In genomic region chr3:95002569-95002968, GRCm38 (mm10) we compare ENCODE assay signal across 15 mouse cellular contexts. TPM values are rescaled to one million over a fixed set of nuclear protein-coding genes. Genes with fewer than 3 reads are reported as not detected.
DNase-seq lines count a peak whose midpoint lies in the region; ATAC-seq and TF ChIP-seq lines count a peak whose summit lies in the region.
"Had no signal": no experiment of that assay in that cellular context is flagged by ENCODE, and none has a peak within 500 bp of the region (broad histone marks: within the 10 kb centered on the region; RNA-seq: fewer than 3 reads in every experiment).

No protein-coding gene starts in this region.

- peak; percentile 49; the same call in 1 of the 2 replicates for ATAC-seq in forebrain, postnatal 0 days
- ATAC-seq: inflammation-experienced regulatory T-cells, adult 6 months; lung, postnatal 0 days; Patski had no signal

- 29% methylated on average over 4 of the region's 4 CpGs for WGBS in forebrain, postnatal 0 days
- WGBS in heart, embryonic 10.5 days, result 92% methylated on average over 4 of the region's 4 CpGs

- no peak overlapping the region for H3K4me2 ChIP-seq in forebrain, postnatal 0 days (ENCODE audit: low read depth)

- H3K9me3 ChIP-seq in forebrain, postnatal 0 days (ENCODE audit: low read length), result no peaks in the 10 kb centered on the region
- no peaks in the 10 kb centered on the region for H3K9me3 ChIP-seq in heart, embryonic 10.5 days
- H3K9me3 ChIP-seq: megakaryocyte, embryonic 14.5 days had no signal

- no peak overlapping the region for H3K4me3 ChIP-seq in layer of hippocampus, adult 2 months
- no peak overlapping the region for H3K4me3 ChIP-seq in forebrain, postnatal 0 days (ENCODE audit: low read depth, low read length)
- no peak overlapping the region for H3K4me3 ChIP-seq in heart, embryonic 10.5 days
- H3K4me3 ChIP-seq: megakaryocyte, embryonic 14.5 days had no signal

- H3K36me3 ChIP-seq in forebrain, postnatal 0 days (ENCODE audit: insufficient read depth), result peaks cover 79% of the 10 kb centered on the region
- H3K36me3 ChIP-seq in heart, embryonic 10.5 days, result peaks cover 92% of the 10 kb centered on the region

- no peak for TF ChIP-seq CTCF in layer of hippocampus, adult 2 months (conservative IDR thresholded peaks at IDR 0.05)
- TF ChIP-seq CTCF in forebrain, postnatal 0 days (IDR thresholded peaks at IDR 0.05; ENCODE audit: low read depth), result no peak

- peak overlapping the region; percentile 67 for H3K27ac ChIP-seq in layer of hippocampus, adult 2 months
- no peak overlapping the region for H3K27ac ChIP-seq in forebrain, postnatal 0 days (ENCODE audit: low read depth, low read length)
- no peak overlapping the region for H3K27ac ChIP-seq in heart, embryonic 10.5 days
- H3K27ac ChIP-seq: liver, embryonic 14.5 days had no signal

- H3K9ac ChIP-seq in forebrain, postnatal 0 days, result no peak overlapping the region
- H3K9ac ChIP-seq: liver, embryonic 14.5 days had no signal

- H3K27me3 ChIP-seq in forebrain, postnatal 0 days (ENCODE audit: insufficient read depth, low read length), result no peaks in the 10 kb centered on the region
- no peaks in the 10 kb centered on the region for H3K27me3 ChIP-seq in heart, embryonic 10.5 days (ENCODE audit: insufficient read depth, poor library complexity, severe bottlenecking)
- H3K27me3 ChIP-seq: megakaryocyte, embryonic 14.5 days; Patski had no signal

- H3K4me1 ChIP-seq in forebrain, postnatal 0 days (ENCODE audit: insufficient read depth), result no peaks in the 10 kb centered on the region
- H3K4me1 ChIP-seq in heart, embryonic 10.5 days, result no peaks in the 10 kb centered on the region

- DNase-seq in layer of hippocampus, adult 2 months (ENCODE audit: low spot score in 2 of 2), result no peak
- no peak for DNase-seq in layer of hippocampus, adult 18-20 months (ENCODE audit: low spot score in 2 of 2)
- peak; percentile 55 for DNase-seq in brain, adult 2 months (ENCODE audit: low read depth, low spot score)
- DNase-seq in forebrain, postnatal 0 days, result peak; percentile 14
- DNase-seq in mesoderm, embryonic 11.5 days (ENCODE audit: low read depth, low spot score), result peak; percentile 24
- no peak for DNase-seq in right cerebral cortex, postnatal 10 days (ENCODE audit: low spot score in 2 of 2)
- no peak for DNase-seq in heart, adult 8-10 months (ENCODE audit: low spot score)
- DNase-seq in heart, embryonic 10.5 days (ENCODE audit: low spot score), result no peak
- DNase-seq: cerebellum, adult 8-10 months; thymus, postnatal 4 days had no signal

RNA-seq across cellular contexts. Expression of gene Zfp687, which starts 12.7 kb away (rescaled TPM):
- total RNA-seq in layer of hippocampus, adult 2 months (2021), result 10 to 100 TPM; 26.2 to 26.6 TPM
- 10 to 100 TPM; 24.4 to 26.2 TPM for total RNA-seq in layer of hippocampus, adult 18-20 months (2021)
- total RNA-seq in forebrain, postnatal 0 days (2014; rRNA removed), result 20.3 and 23.1 TPM in 2 replicates
- polyA plus RNA-seq in forebrain, postnatal 0 days (2015; fragmentation: Nextera tagmentation; extraction: Ambion mirVana), result 9.8 and 13.1 TPM in 2 replicates
- 10 to 100 TPM in 3 of 4 experiments, 1 to 10 TPM in 1; 10.0 to 16.2 (median 12.6) TPM for total RNA-seq in heart, adult 8-10 months (2022)
- 28.1 and 28.2 TPM in 2 replicates for polyA plus RNA-seq in heart, embryonic 10.5 days (2016; fragmentation: Nextera tagmentation; extraction: Ambion mirVana)

RNA-seq across cellular contexts. Expression of gene Pi4kb, which starts 28.0 kb away (rescaled TPM):
- total RNA-seq in layer of hippocampus, adult 2 months (2021), result 10 to 100 TPM; 58.7 to 64.4 TPM
- 10 to 100 TPM; 61.1 to 63.4 TPM for total RNA-seq in layer of hippocampus, adult 18-20 months (2021)
- 69.9 and 79.8 TPM in 2 replicates for total RNA-seq in forebrain, postnatal 0 days (2014; rRNA removed)
- 24.6 and 25.5 TPM in 2 replicates for polyA plus RNA-seq in forebrain, postnatal 0 days (2015; fragmentation: Nextera tagmentation; extraction: Ambion mirVana)
- 10 to 100 TPM; 26.4 to 29.4 (median 28.3) TPM for total RNA-seq in heart, adult 8-10 months (2022)
- 8.4 and 17.3 TPM in 2 replicates for polyA plus RNA-seq in heart, embryonic 10.5 days (2016; fragmentation: Nextera tagmentation; extraction: Ambion mirVana)

RNA-seq across cellular contexts. Expression of gene Psmd4, which starts 39.8 kb away (rescaled TPM):
- total RNA-seq in layer of hippocampus, adult 2 months (2021), result 100 to 1,000 TPM; 158 to 160 TPM
- 100 to 1,000 TPM; 154 to 169 TPM for total RNA-seq in layer of hippocampus, adult 18-20 months (2021)
- 203 and 255 TPM in 2 replicates for total RNA-seq in forebrain, postnatal 0 days (2014; rRNA removed)
- 278 and 279 TPM in 2 replicates for polyA plus RNA-seq in forebrain, postnatal 0 days (2015; fragmentation: Nextera tagmentation; extraction: Ambion mirVana)
- total RNA-seq in heart, adult 8-10 months (2022), result 100 to 1,000 TPM; 124 to 149 (median 127) TPM
- 282 and 332 TPM in 2 replicates for polyA plus RNA-seq in heart, embryonic 10.5 days (2016; fragmentation: Nextera tagmentation; extraction: Ambion mirVana)

RNA-seq across cellular contexts. Expression of gene Rfx5, which starts 48.7 kb away (rescaled TPM):
- total RNA-seq in layer of hippocampus, adult 2 months (2021), result 10 to 100 TPM; 23.9 to 24.6 TPM
- total RNA-seq in layer of hippocampus, adult 18-20 months (2021), result 10 to 100 TPM; 19.5 to 22.0 TPM
- total RNA-seq in forebrain, postnatal 0 days (2014; rRNA removed), result 14.8 and 18.7 TPM in 2 replicates
- polyA plus RNA-seq in forebrain, postnatal 0 days (2015; fragmentation: Nextera tagmentation; extraction: Ambion mirVana), result 3.5 and 4.1 TPM in 2 replicates
- total RNA-seq in heart, adult 8-10 months (2022), result 10 to 100 TPM in 2 of 4 experiments, 1 to 10 TPM in 2; 5.8 to 14.5 (median 8.7) TPM
- polyA plus RNA-seq in heart, embryonic 10.5 days (2016; fragmentation: Nextera tagmentation; extraction: Ambion mirVana), result 7.3 and 7.8 TPM in 2 replicates

Comparison
In these comparisons a context has a peak if more than half of its experiments do, and no peak if none do; other contexts are left out.
1. DNase-seq: peak in brain, adult 2 months (single experiment), forebrain, postnatal 0 days (single experiment) and mesoderm, embryonic 11.5 days (single experiment); none in layer of hippocampus, adult 2 months (0 of 2), layer of hippocampus, adult 18-20 months (0 of 2), right cerebral cortex, postnatal 10 days (0 of 2), heart, adult 8-10 months (single experiment) and heart, embryonic 10.5 days (single experiment).